Mouse (Mus musculus): ENCODE measurements around the gene Slc4a3. TPM values are rescaled to one million over a fixed set of nuclear protein-coding genes. Genes with fewer than 3 reads are reported as not detected.

Slc4a3 gene
- total RNA-seq (2021): 100 to 1,000 TPM; 128 to 149 TPM

- intact Hi-C loops (cut with DNase I): loop anchor here (5.0 kb wide), 1 partner anchor 39 kb away; the partner anchor contains the start of genes Inha and Obsl1
- peak; percentile 74 to 79 for DNase-seq
Observed at GRCm38 (mm10) chr1:75545965-75546956, at the start of gene Slc4a3. Gene Slc4a3, plus strand, starts transcription at chr1:75546266.

- no peak for DNase-seq
- intact Hi-C loops (cut with DNase I): no loop called here
Observed at GRCm38 (mm10) chr1:75498897-75499296, 47.2 kb upstream of the Slc4a3 start.

- no peak for DNase-seq
- intact Hi-C loops (cut with DNase I): no loop called here
Observed at GRCm38 (mm10) chr1:75499441-75499840, 46.6 kb upstream of the Slc4a3 start.

- intact Hi-C loops (cut with DNase I): no loop called here
- no peak for DNase-seq
Observed at GRCm38 (mm10) chr1:75501905-75502304, 44.2 kb upstream of the Slc4a3 start.

GRCm38 (mm10) chr1:75502945-75503650, 43.0 kb upstream of the Slc4a3 start:
- no peak for DNase-seq
- intact Hi-C loops (cut with DNase I): no loop called here

- intact Hi-C loops (cut with DNase I): no loop called here
- DNase-seq: no peak
Observed at GRCm38 (mm10) chr1:75503651-75503980, 42.5 kb upstream of the Slc4a3 start.

GRCm38 (mm10) chr1:75504256-75505045, 41.6 kb upstream of the Slc4a3 start:
- intact Hi-C loops (cut with DNase I): loop anchor here (1.0 to 5.0 kb wide), 3 partner anchors 16 to 55 kb away; partner anchors contain the start of genes Slc4a3 and Stk11ip
- DNase-seq: no peak

GRCm38 (mm10) chr1:75505159-75505955, 40.7 kb upstream of the Slc4a3 start:
- intact Hi-C loops (cut with DNase I): loop anchor here (1.0 to 5.0 kb wide), 3 partner anchors 15 to 54 kb away; partner anchors contain the start of genes Slc4a3 and Stk11ip

GRCm38 (mm10) chr1:75505956-75506831, 39.9 kb upstream of the Slc4a3 start, which contains the start of gene Obsl1:
Gene Obsl1, minus strand, starts transcription at chr1:75506452.
- intact Hi-C loops (cut with DNase I): loop anchor here (1.0 to 5.0 kb wide), 3 partner anchors 15 to 53 kb away; partner anchors contain the start of genes Slc4a3 and Stk11ip
- DNase-seq: peak; percentile 89 to 92

More at GRCm38 (mm10) chr1:75505159-75505955, 40.7 kb upstream of the Slc4a3 start:
- DNase-seq: peak; percentile 81 to 84

GRCm38 (mm10) chr1:75507006-75507405, 39.1 kb upstream of the Slc4a3 start, which contains the start of gene Inha:
Gene Inha, plus strand, starts transcription at chr1:75507077.
- no peak for DNase-seq
- intact Hi-C loops (cut with DNase I): loop anchor here (5.0 kb wide), 1 partner anchor 40 kb away; the partner anchor contains the start of gene Slc4a3

- no peak for DNase-seq
Observed at GRCm38 (mm10) chr1:75509586-75509985, 36.5 kb upstream of the Slc4a3 start.

GRCm38 (mm10) chr1:75510154-75510553, 35.9 kb upstream of the Slc4a3 start:
- DNase-seq: peak in 1 of 2 experiments; percentile 51
- intact Hi-C loops (cut with DNase I): no loop called here

More at GRCm38 (mm10) chr1:75509586-75509985, 36.5 kb upstream of the Slc4a3 start:
- intact Hi-C loops (cut with DNase I): loop anchor here (5.0 kb wide), 1 partner anchor 38 kb away; the partner anchor contains the start of gene Slc4a3

GRCm38 (mm10) chr1:75511437-75512210, 34.4 kb upstream of the Slc4a3 start:
- peak; percentile 67 to 68 for DNase-seq
- intact Hi-C loops (cut with DNase I): no loop called here

GRCm38 (mm10) chr1:75512550-75512949, 33.5 kb upstream of the Slc4a3 start:
- no peak for DNase-seq

GRCm38 (mm10) chr1:75516703-75517380, 29.2 kb upstream of the Slc4a3 start:
- DNase-seq: peak in 1 of 2 experiments; percentile 50
- intact Hi-C loops (cut with DNase I): no loop called here

More at GRCm38 (mm10) chr1:75512550-75512949, 33.5 kb upstream of the Slc4a3 start:
- intact Hi-C loops (cut with DNase I): no loop called here

GRCm38 (mm10) chr1:75517984-75518383, 28.1 kb upstream of the Slc4a3 start:
- intact Hi-C loops (cut with DNase I): no loop called here
- no peak for DNase-seq

GRCm38 (mm10) chr1:75518427-75518826, 27.6 kb upstream of the Slc4a3 start:
- DNase-seq: no peak
- intact Hi-C loops (cut with DNase I): no loop called here

Data from heart, postnatal 10 days (tissue).